19 mouse cellular contexts compared by ENCODE assay signal in genomic region chr6:129216721-129217230, GRCm38 (mm10). TPM values are rescaled to one million over a fixed set of nuclear protein-coding genes. Genes with fewer than 3 reads are reported as not detected.
DNase-seq lines count a peak whose midpoint lies in the region; ATAC-seq and TF ChIP-seq lines count a peak whose summit lies in the region.
"Had no signal": no experiment of that assay in that cellular context is flagged by ENCODE, and none has a peak within 500 bp of the region (broad histone marks: within the 10 kb centered on the region; RNA-seq: fewer than 3 reads in every experiment).

No protein-coding gene starts in this region.

- intact Hi-C loops in gastrocnemius, adult 2 months (cut with DNase I), result loop anchor here (1.0 to 2.0 kb wide), 2 partner anchors 21 to 36 kb away; partner anchors contain the start of gene Clec2d
- intact Hi-C loops in gastrocnemius, postnatal 36 days (cut with DNase I), result loop anchor here (2.0 to 5.0 kb wide), 2 partner anchors 20 to 34 kb away; partner anchors contain the start of gene Clec2d

- no peak overlapping the region for H3K4me3 ChIP-seq in gastrocnemius, adult 2 months
- H3K4me3 ChIP-seq in kidney, postnatal 0 days (replicated peaks; ENCODE audit: low read depth, low read length), result no peak overlapping the region
- H3K4me3 ChIP-seq in kidney, embryonic 14.5 days (ENCODE audit: low read length), result no peak overlapping the region
- H3K4me3 ChIP-seq: embryonic facial prominence, embryonic 12.5 days; heart, embryonic 13.5 days; limb, embryonic 12.5 days; liver, embryonic 15.5 days had no signal

- no peak overlapping the region for H3K9ac ChIP-seq in kidney, postnatal 0 days (ENCODE audit: low read depth, low read length)
- H3K9ac ChIP-seq in kidney, embryonic 14.5 days (ENCODE audit: low read depth, low read length), result no peak overlapping the region
- H3K9ac ChIP-seq: embryonic facial prominence, embryonic 12.5 days; forebrain, postnatal 0 days; heart, embryonic 13.5 days; limb, embryonic 12.5 days; liver, embryonic 15.5 days had no signal

- peaks cover 14% of the 10 kb centered on the region; the same call in 1 of the 2 replicates for H3K4me1 ChIP-seq in kidney, postnatal 0 days (replicated peaks; ENCODE audit: insufficient read depth, low read length)
- no peaks in the 10 kb centered on the region for H3K4me1 ChIP-seq in kidney, embryonic 14.5 days (ENCODE audit: control insufficient read depth, insufficient read depth, low read length)
- H3K4me1 ChIP-seq: embryonic facial prominence, embryonic 12.5 days; limb, embryonic 12.5 days had no signal

- no peak for ATAC-seq in kidney, postnatal 0 days (replicated peaks; ENCODE audit: low FRiP score, low read depth)
- ATAC-seq in kidney, embryonic 14.5 days (ENCODE audit: low FRiP score, low TSS enrichment), result no peak
- ATAC-seq in megakaryocyte-erythroid progenitor cell, adult 5-6 weeks (replicated peaks; ENCODE audit: low FRiP score, low TSS enrichment, poor library complexity, severe bottlenecking), result 0 out of 2 replicates have a peak, but pooled peaks have one; percentile 32
- ATAC-seq in megakaryocyte progenitor cell, adult 5-6 weeks (replicated peaks; ENCODE audit: poor library complexity), result no peak
- ATAC-seq: forebrain, postnatal 0 days; midbrain, embryonic 16.5 days had no signal

- H3K36me3 ChIP-seq in kidney, postnatal 0 days (ENCODE audit: insufficient read depth, low read length), result no peaks in the 10 kb centered on the region
- no peaks in the 10 kb centered on the region for H3K36me3 ChIP-seq in kidney, embryonic 14.5 days (ENCODE audit: control insufficient read depth, insufficient read depth, low read length)
- H3K36me3 ChIP-seq: embryonic facial prominence, embryonic 12.5 days; heart, embryonic 13.5 days; limb, embryonic 12.5 days; liver, embryonic 15.5 days had no signal

- H3K27ac ChIP-seq in gastrocnemius, adult 2 months, result peak overlapping the region; percentile 90
- 0 out of 2 replicates have a peak overlapping the region, but pooled peaks have one; percentile 71 for H3K27ac ChIP-seq in kidney, postnatal 0 days
- no peak overlapping the region for H3K27ac ChIP-seq in kidney, embryonic 14.5 days (ENCODE audit: low read depth, low read length)
- H3K27ac ChIP-seq: embryonic facial prominence, embryonic 12.5 days; heart, embryonic 13.5 days; limb, embryonic 12.5 days; liver, embryonic 15.5 days had no signal

- 82% methylated on average over 3 of the region's 3 CpGs for WGBS in kidney, postnatal 0 days
- WGBS in kidney, embryonic 14.5 days, result 82% methylated on average over 3 of the region's 3 CpGs

- H3K9me3 ChIP-seq in kidney, postnatal 0 days (replicated peaks; ENCODE audit: low read length), result no peaks in the 10 kb centered on the region
- H3K9me3 ChIP-seq in kidney, embryonic 14.5 days (ENCODE audit: control insufficient read depth, low read length), result no peaks in the 10 kb centered on the region
- H3K9me3 ChIP-seq: embryonic facial prominence, embryonic 12.5 days; heart, embryonic 13.5 days; limb, embryonic 12.5 days; liver, embryonic 15.5 days had no signal

- no peak overlapping the region for H3K4me2 ChIP-seq in kidney, postnatal 0 days (ENCODE audit: low read length)
- no peak overlapping the region for H3K4me2 ChIP-seq in kidney, embryonic 14.5 days (replicated peaks; ENCODE audit: low read depth, low read length)
- H3K4me2 ChIP-seq: embryonic facial prominence, embryonic 12.5 days; heart, embryonic 13.5 days; limb, embryonic 12.5 days; liver, embryonic 15.5 days had no signal

- TF ChIP-seq CTCF in gastrocnemius, adult 2 months (IDR thresholded peaks at IDR 0.05), result no peak
- no peak for TF ChIP-seq CTCF in kidney, postnatal 0 days (IDR thresholded peaks at IDR 0.05; ENCODE audit: low read depth)

- peak; percentile 54 for DNase-seq in gastrocnemius, adult 2 months
- DNase-seq in gastrocnemius, postnatal 36 days, result no peak
- no peak for DNase-seq in kidney, postnatal 0 days (ENCODE audit: low spot score)
- peak; percentile 15 for DNase-seq in 3134 (ENCODE audit: extremely low read depth, insufficient read length, low spot score)
- DNase-seq in embryo, embryonic 9.5 days (ENCODE audit: extremely low spot score), result no peak
- DNase-seq: adrenal gland, adult 8-10 months; cerebellum, adult 2 months; forebrain, postnatal 0 days had no signal

- H3K27me3 ChIP-seq in kidney, postnatal 0 days (ENCODE audit: insufficient read depth, low read length), result no peaks in the 10 kb centered on the region
- no peaks in the 10 kb centered on the region for H3K27me3 ChIP-seq in kidney, embryonic 14.5 days (ENCODE audit: control insufficient read depth, insufficient read depth, low read length)
- H3K27me3 ChIP-seq: CH12.LX; embryonic facial prominence, embryonic 12.5 days; heart, embryonic 13.5 days; limb, embryonic 12.5 days; liver, embryonic 15.5 days had no signal

RNA-seq across cellular contexts. Expression of gene Clec2d, which starts 36.4 kb away (rescaled TPM):
- total RNA-seq in gastrocnemius, adult 2 months (2021), result 100 to 1,000 TPM in 1 of 2 experiments, 10 to 100 TPM in 1; 73.7 to 109 TPM
- 10 to 100 TPM; 59.3 to 69.5 TPM for total RNA-seq in gastrocnemius, postnatal 36 days (2021)
- polyA plus RNA-seq in kidney, postnatal 0 days (2015; fragmentation: Nextera tagmentation; extraction: Ambion mirVana), result 1.0 and 1.4 TPM in 2 replicates
- polyA plus RNA-seq in kidney, embryonic 14.5 days (2014; fragmentation: Nextera tagmentation; extraction: Ambion mirVana), result 0.31 and 0.58 TPM in 2 replicates
- 18.0 and 43.7 TPM in 2 replicates for total RNA-seq in megakaryocyte-erythroid progenitor cell, adult 5-6 weeks (2014; fragmentation: Nextera tagmentation)
- 78.9 and 151 TPM in 2 replicates for total RNA-seq in megakaryocyte-erythroid progenitor cell, adult 5-6 weeks (2017)
- 16.8 and 26.4 TPM in 2 replicates for total RNA-seq in megakaryocyte progenitor cell, adult 5-6 weeks (2015)
- 101 and 118 TPM in 2 replicates for total RNA-seq in megakaryocyte progenitor cell, adult 5-6 weeks (2017)
- polyA plus RNA-seq: forebrain, postnatal 0 days; midbrain, embryonic 16.5 days had no signal

RNA-seq across cellular contexts. Expression of gene Cd69, which starts 58.5 kb away (rescaled TPM):
- total RNA-seq in gastrocnemius, adult 2 months (2021), result not detected
- total RNA-seq in gastrocnemius, postnatal 36 days (2021), result under 1 TPM in 1 of 2 experiments, not detected in 1; 0.31 TPM
- polyA plus RNA-seq in kidney, postnatal 0 days (2015; fragmentation: Nextera tagmentation; extraction: Ambion mirVana), result not detected in 2 replicates
- polyA plus RNA-seq in kidney, embryonic 14.5 days (2014; fragmentation: Nextera tagmentation; extraction: Ambion mirVana), result 0.04 and 0.11 TPM in 2 replicates
- 7.0 and 12.2 TPM in 2 replicates for total RNA-seq in megakaryocyte-erythroid progenitor cell, adult 5-6 weeks (2014; fragmentation: Nextera tagmentation)
- 57.7 and 71.1 TPM in 2 replicates for total RNA-seq in megakaryocyte-erythroid progenitor cell, adult 5-6 weeks (2017)
- 128 and 146 TPM in 2 replicates for total RNA-seq in megakaryocyte progenitor cell, adult 5-6 weeks (2015)
- 109 and 150 TPM in 2 replicates for total RNA-seq in megakaryocyte progenitor cell, adult 5-6 weeks (2017)
- total RNA-seq: forebrain, postnatal 0 days; gastrocnemius, adult 8-10 months; left cerebral cortex, adult 8-10 months had no signal
- polyA plus RNA-seq: embryonic facial prominence, embryonic 12.5 days; heart, embryonic 13.5 days; limb, embryonic 12.5 days; midbrain, embryonic 16.5 days had no signal

Comparison
In these comparisons a context has a peak if more than half of its experiments do, and no peak if none do; other contexts are left out.
1. DNase-seq: peak in gastrocnemius, adult 2 months (single experiment) and 3134 (single experiment); none in gastrocnemius, postnatal 36 days (0 of 2), kidney, postnatal 0 days (single experiment) and embryo, embryonic 9.5 days (single experiment).
2. RNA of gene Cd69, which starts 58.5 kb away (total RNA-seq): 109 to 150 TPM in megakaryocyte progenitor cell, adult 5-6 weeks and 7.0 to 71.1 TPM in megakaryocyte-erythroid progenitor cell, adult 5-6 weeks; 0.31 TPM in gastrocnemius, postnatal 36 days and not detected in gastrocnemius, adult 2 months; every median in the first group is over 4 times any median in the second.